Mouse (Mus musculus): ENCODE results near the gene Acbd6. TPM values are rescaled to one million over a fixed set of nuclear protein-coding genes. Genes with fewer than 3 reads are reported as not detected.

Acbd6 gene
- polyA plus RNA-seq, 1 experiment: 84.2 TPM

- no peaks in the 10 kb centered on the region for H3K4me1 ChIP-seq (ENCODE audit: control insufficient read depth, insufficient read depth, low read length)
- H3K4me3 ChIP-seq (ENCODE audit: insufficient read depth, low read length): no peak overlapping the region
- no peak overlapping the region for H3K27ac ChIP-seq (ENCODE audit: insufficient read depth, low read length)
- no peak for TF ChIP-seq CTCF (IDR thresholded peaks at IDR 0.05; ENCODE audit: extremely low read depth, insufficient read depth, low read length)
- no peak for TF ChIP-seq POLR2A (IDR thresholded peaks at IDR 0.05; ENCODE audit: extremely low read depth, insufficient read depth, low read length)
Observed at GRCm38 (mm10) chr1:155538006-155538405, 19.9 kb upstream of the Acbd6 start.

GRCm38 (mm10) chr1:155557642-155558011 is 293 bp upstream of the Acbd6 start:
- TF ChIP-seq CTCF (IDR thresholded peaks at IDR 0.05; ENCODE audit: extremely low read depth, insufficient read depth, low read length): no peak
- TF ChIP-seq POLR2A (IDR thresholded peaks at IDR 0.05; ENCODE audit: extremely low read depth, insufficient read depth, low read length): no peak
- Histone ChIP-seq H3K27ac (ENCODE audit: insufficient read depth, low read length) (peak overlapping the region; percentile 26; the same call in 1 of the 2 replicates), H3K4me1 (ENCODE audit: control insufficient read depth, insufficient read depth, low read length) (peaks cover 4% of the 10 kb centered on the region), H3K4me3 (ENCODE audit: insufficient read depth, low read length) (peak overlapping the region; percentile 91)

- Histone ChIP-seq H3K4me1 (ENCODE audit: control insufficient read depth, insufficient read depth, low read length) (peaks cover 5% of the 10 kb centered on the region), H3K4me3 (ENCODE audit: insufficient read depth, low read length) (no peak overlapping the region; the same call in 1 of the 2 replicates), H3K27ac (ENCODE audit: insufficient read depth, low read length) (no peak overlapping the region)
- TF ChIP-seq POLR2A (IDR thresholded peaks at IDR 0.05; ENCODE audit: extremely low read depth, insufficient read depth, low read length): no peak
- TF ChIP-seq CTCF (IDR thresholded peaks at IDR 0.05; ENCODE audit: extremely low read depth, insufficient read depth, low read length): no peak
Observed at GRCm38 (mm10) chr1:155560021-155560420, 2.1 kb downstream of the Acbd6 start.

- no peak overlapping the region for H3K4me3 ChIP-seq (ENCODE audit: insufficient read depth, low read length)
- TF ChIP-seq CTCF (IDR thresholded peaks at IDR 0.05; ENCODE audit: extremely low read depth, insufficient read depth, low read length) (no peak), POLR2A (IDR thresholded peaks at IDR 0.05; ENCODE audit: extremely low read depth, insufficient read depth, low read length) (no peak)
- no peak overlapping the region for H3K27ac ChIP-seq (ENCODE audit: insufficient read depth, low read length)
- peaks cover 5% of the 10 kb centered on the region for H3K4me1 ChIP-seq (ENCODE audit: control insufficient read depth, insufficient read depth, low read length)
Observed at GRCm38 (mm10) chr1:155560678-155561077, 2.8 kb downstream of the Acbd6 start.

- H3K4me1 ChIP-seq (ENCODE audit: control insufficient read depth, insufficient read depth, low read length): peaks cover 5% of the 10 kb centered on the region
- no peak overlapping the region for H3K4me3 ChIP-seq (ENCODE audit: insufficient read depth, low read length)
- H3K27ac ChIP-seq (ENCODE audit: insufficient read depth, low read length): no peak overlapping the region
- TF ChIP-seq CTCF (IDR thresholded peaks at IDR 0.05; ENCODE audit: extremely low read depth, insufficient read depth, low read length): no peak
- TF ChIP-seq POLR2A (IDR thresholded peaks at IDR 0.05; ENCODE audit: extremely low read depth, insufficient read depth, low read length): no peak
Observed at GRCm38 (mm10) chr1:155562206-155562605, 4.3 kb downstream of the Acbd6 start.

- TF ChIP-seq POLR2A (IDR thresholded peaks at IDR 0.05; ENCODE audit: extremely low read depth, insufficient read depth, low read length) (no peak), CTCF (IDR thresholded peaks at IDR 0.05; ENCODE audit: extremely low read depth, insufficient read depth, low read length) (peak; percentile 69)
- Histone ChIP-seq H3K4me1 (ENCODE audit: control insufficient read depth, insufficient read depth, low read length) (peaks cover 5% of the 10 kb centered on the region), H3K27ac (ENCODE audit: insufficient read depth, low read length) (no peak overlapping the region), H3K4me3 (ENCODE audit: insufficient read depth, low read length) (no peak overlapping the region)
Observed at GRCm38 (mm10) chr1:155564741-155565140, 6.8 kb downstream of the Acbd6 start.

GRCm38 (mm10) chr1:155568133-155568532 is 10.2 kb downstream of the Acbd6 start:
- Histone ChIP-seq H3K4me1 (ENCODE audit: control insufficient read depth, insufficient read depth, low read length) (no peaks in the 10 kb centered on the region), H3K4me3 (ENCODE audit: insufficient read depth, low read length) (no peak overlapping the region), H3K27ac (ENCODE audit: insufficient read depth, low read length) (no peak overlapping the region)
- 0 out of 2 replicates have a peak, but pooled peaks have one; percentile 15 for TF ChIP-seq CTCF (IDR thresholded peaks at IDR 0.05; ENCODE audit: extremely low read depth, insufficient read depth, low read length)
- no peak for TF ChIP-seq POLR2A (IDR thresholded peaks at IDR 0.05; ENCODE audit: extremely low read depth, insufficient read depth, low read length)

- TF ChIP-seq POLR2A (IDR thresholded peaks at IDR 0.05; ENCODE audit: extremely low read depth, insufficient read depth, low read length) (no peak), CTCF (IDR thresholded peaks at IDR 0.05; ENCODE audit: extremely low read depth, insufficient read depth, low read length) (no peak)
- Histone ChIP-seq H3K4me3 (ENCODE audit: insufficient read depth, low read length) (no peak overlapping the region), H3K4me1 (ENCODE audit: control insufficient read depth, insufficient read depth, low read length) (no peaks in the 10 kb centered on the region), H3K27ac (ENCODE audit: insufficient read depth, low read length) (no peak overlapping the region)
Observed at GRCm38 (mm10) chr1:155569340-155569739, 11.4 kb downstream of the Acbd6 start.

- TF ChIP-seq POLR2A (IDR thresholded peaks at IDR 0.05; ENCODE audit: extremely low read depth, insufficient read depth, low read length) (no peak), CTCF (IDR thresholded peaks at IDR 0.05; ENCODE audit: extremely low read depth, insufficient read depth, low read length) (peak; percentile 30; the same call in 1 of the 2 replicates)
- Histone ChIP-seq H3K4me3 (ENCODE audit: insufficient read depth, low read length) (no peak overlapping the region), H3K4me1 (ENCODE audit: control insufficient read depth, insufficient read depth, low read length) (peaks cover 5% of the 10 kb centered on the region; the same call in 1 of the 2 replicates), H3K27ac (ENCODE audit: insufficient read depth, low read length) (no peak overlapping the region)
Observed at GRCm38 (mm10) chr1:155574966-155575673, 17.2 kb downstream of the Acbd6 start.

GRCm38 (mm10) chr1:155576432-155576831 is 18.5 kb downstream of the Acbd6 start:
- Histone ChIP-seq H3K4me3 (ENCODE audit: insufficient read depth, low read length) (no peak overlapping the region), H3K4me1 (ENCODE audit: control insufficient read depth, insufficient read depth, low read length) (peaks cover 5% of the 10 kb centered on the region; the same call in 1 of the 2 replicates), H3K27ac (ENCODE audit: insufficient read depth, low read length) (no peak overlapping the region)
- TF ChIP-seq CTCF (IDR thresholded peaks at IDR 0.05; ENCODE audit: extremely low read depth, insufficient read depth, low read length): peak; percentile 35; the same call in 1 of the 2 replicates
- no peak for TF ChIP-seq POLR2A (IDR thresholded peaks at IDR 0.05; ENCODE audit: extremely low read depth, insufficient read depth, low read length)
